Mouse (Mus musculus) brain, adult 2 months (tissue): ENCODE data around the gene Slc2a4.
"Not testable (repeated sequence)": the region's sequence is repeated elsewhere in the genome, so short reads cannot be mapped to it uniquely, and the experiment has no call there.

ENCODE experiments used
- DNase-seq: peaks from one replicate; pipeline ENCODE4 v3.0.0; 2011; ENCODE audit warnings: low read depth, low spot score

Slc2a4 gene

DNA sequence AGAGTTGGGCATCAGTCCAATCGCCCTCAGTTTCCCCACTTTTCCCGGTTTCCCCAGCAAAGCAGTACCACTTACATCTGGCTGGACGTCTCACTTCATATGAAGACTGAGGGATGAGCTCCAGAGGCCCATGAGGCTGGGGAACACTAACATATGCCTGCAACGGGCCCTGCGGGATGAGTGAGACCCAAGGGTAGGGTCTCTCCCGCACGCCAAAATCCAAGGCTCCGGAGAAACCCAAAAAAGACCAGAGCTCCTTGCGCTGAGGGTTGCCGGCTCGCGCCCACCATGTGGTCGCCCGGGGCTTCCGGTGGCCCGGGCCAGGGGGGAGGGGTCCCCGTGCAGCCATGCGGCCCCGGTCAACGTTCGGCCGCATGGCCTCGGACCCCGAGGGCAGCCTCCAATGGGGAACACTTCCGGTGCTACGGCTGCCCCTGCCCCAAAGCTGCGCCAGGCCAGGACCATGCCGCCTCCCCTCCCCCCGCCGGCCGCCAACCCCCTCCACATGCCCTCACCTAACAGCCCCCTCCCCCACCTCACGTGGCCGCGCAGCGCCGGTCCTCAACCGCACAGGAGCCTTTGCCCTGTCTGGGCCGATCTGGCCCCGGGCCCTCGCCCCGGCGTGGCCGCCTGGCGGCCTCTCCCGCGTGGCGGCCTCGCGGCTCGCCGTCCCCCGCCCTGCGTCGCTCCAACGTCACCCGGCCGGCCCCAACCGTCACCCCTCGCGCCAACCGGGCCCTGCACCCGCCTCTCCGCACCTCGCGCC lies 27.5 kb downstream of the Slc2a4 start:
- DNase-seq, result peak; percentile 60

DNA sequence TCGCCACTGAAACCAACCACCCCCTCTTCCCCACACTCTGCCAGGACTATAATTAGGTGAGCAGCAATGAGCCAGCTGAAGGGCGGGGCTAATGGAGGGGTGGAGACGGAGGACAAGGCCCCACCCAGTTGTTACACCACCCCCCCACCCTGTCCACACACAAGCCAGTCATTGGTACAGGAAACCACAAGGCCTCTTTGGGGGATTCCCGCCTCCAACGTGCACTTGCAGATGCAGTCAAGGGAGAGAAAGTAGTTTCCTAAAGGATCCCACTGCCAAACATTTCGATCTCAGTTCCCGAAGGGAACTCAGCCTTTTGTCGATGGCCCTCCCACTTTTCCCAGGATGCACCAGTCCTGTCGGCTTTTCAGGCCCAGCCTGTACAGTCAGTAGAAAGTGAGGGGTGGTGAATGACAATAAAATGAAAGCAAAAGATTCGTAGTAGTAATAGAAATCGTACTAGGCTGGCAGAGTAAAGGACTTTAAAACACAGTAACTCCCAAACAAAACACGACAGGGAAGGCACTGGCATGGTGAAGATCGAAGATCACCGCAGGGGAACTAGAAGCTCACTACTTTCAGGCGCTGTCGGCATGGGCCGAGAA lies 28.2 kb downstream of the Slc2a4 start:
- peak; percentile 77 for DNase-seq

DNA sequence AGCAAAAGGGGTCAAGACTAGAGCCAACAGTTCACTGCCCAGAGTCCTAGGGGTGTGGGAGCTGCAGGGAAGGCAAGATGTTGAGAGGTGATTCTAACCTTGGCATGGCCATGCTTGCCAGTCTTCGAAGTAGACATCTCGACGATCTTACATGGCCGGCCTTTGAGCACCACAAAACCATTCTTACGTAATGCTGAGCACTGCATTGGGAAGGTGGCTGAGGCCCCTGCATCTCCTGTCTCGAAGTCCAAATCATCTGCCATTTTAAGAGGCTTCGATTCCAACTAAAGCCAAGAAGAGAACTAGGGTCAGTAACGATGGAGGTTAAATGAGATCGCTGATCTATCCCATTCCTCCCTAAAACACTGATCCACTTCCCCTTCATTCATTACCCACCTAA lies 28.9 kb downstream of the Slc2a4 start:
- no peak for DNase-seq

DNA sequence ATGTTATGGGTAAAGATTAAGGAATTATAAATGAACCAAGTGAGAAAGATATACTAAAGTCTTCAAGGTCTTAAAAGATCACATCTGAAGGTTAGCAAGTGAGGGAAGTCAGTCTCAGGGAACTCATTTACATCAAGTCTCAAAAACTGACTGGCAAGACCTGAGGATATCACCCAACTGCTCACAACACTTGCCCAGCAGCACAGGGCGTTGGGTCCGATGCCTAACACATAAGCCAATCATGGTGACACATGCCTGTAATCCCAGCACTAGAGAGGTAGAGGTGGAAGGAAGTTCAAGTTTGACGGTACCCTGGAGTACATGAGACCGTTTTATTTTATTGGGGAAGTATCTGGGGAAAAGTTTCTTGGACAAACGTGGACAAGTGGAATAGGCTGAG lies 29.9 kb downstream of the Slc2a4 start:
- DNase-seq, result no peak

DNA sequence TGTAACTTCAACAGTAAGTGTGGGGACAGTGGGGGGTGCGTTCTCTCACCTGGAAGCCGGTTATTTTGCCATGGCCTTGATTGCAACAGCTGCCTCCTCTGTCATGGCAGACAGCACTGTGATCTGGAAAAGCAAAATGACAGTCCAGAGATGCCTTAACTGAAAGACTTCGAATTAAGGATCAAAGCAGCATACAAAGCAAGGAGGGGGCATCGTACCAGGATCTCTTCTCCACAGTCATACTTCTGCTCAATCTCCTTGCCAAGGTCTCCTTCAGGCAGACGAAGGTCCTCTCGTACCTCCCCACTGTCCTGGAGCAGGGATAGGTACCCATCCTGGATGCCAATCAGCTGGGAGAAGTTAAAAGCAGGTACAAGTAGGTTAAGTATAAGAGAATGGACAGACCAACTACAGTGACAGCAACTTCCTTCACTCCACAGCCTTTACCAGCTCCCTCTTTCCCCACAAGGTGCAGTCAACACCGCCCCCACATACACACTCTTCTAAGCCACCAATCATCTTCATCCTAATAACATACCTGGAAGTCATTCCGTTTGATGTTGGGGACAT lies 30.5 kb downstream of the Slc2a4 start:
- DNase-seq, result no peak

DNA sequence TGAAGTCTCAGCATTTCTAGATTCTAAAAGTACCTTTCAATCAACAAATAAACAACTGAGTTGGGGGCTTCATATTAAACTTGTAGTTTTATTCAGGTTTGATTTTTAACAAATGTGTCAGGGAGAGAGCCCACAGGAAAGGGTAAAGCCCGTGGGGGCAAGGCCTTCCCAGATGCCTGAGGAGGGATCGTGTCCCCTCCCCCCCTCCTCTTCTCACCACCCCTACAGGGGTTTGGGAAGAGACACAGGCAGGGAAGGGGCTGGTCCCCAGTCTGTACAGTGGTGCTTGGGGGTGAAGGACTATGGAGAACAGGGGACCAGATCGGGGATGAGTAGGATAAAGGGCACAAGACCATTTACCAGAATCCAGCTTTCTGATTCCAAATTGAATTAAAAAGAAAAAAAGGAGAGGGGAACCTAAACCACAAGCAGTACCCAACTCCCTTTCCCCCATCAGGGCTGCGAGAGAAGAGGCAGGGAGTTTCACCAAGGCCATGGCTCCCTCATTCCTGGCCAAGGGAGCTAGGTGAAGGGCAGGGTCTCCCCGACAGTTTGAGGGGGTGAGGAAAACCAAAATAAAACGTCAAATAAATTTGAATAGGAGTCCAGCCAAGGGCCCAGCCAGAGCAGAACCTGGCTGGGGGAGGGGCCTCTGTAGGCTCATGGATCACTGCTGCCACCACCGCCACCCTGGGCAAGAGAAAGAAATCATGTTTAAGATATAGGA lies 31.2 kb downstream of the Slc2a4 start:
- DNase-seq, result not testable (repeated sequence)

DNA sequence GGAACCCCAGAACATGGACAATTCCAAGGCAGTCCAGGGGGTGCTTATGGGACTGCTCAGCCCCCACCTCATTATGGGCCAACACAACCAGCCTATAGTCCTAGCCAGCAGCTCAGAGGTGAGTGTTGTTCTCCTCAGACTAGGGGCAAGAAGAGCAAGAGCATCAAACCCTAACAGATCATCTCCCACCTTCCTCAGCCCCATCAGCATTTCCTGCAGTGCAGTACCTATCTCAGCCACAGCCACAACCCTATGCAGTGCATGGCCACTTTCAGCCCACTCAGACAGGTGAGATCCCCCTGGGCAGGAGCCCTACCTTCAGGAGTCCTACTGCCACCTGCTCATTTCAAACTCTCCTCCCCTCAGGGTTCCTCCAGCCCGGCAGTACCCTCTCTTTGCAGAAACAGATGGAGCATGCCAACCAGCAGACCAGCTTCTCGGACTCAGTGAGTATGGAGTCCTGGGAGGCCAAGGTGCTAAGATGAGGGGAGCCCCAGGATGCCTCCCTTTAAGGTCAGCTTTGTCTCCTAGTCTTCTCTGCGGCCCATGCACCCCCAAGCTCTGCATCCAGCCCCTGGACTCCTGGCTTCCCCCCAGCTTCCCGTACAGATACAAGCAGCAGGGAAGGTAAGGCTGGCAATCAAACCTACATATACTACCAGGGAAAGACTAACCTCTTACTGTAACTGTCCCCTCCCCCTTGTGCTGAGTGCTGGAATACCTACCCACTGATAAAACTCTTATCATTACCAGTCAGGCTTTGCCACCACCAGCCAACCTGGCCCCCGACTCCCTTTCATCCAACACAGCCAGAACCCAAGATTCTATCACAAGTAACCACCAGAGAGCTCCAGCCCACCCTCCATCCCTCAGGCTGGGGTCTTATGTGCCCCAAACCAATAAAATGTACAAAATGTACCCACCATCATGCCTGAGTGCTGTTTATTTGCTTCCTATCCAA lies 32.0 kb downstream of the Slc2a4 start:
- DNase-seq, result no peak

DNA sequence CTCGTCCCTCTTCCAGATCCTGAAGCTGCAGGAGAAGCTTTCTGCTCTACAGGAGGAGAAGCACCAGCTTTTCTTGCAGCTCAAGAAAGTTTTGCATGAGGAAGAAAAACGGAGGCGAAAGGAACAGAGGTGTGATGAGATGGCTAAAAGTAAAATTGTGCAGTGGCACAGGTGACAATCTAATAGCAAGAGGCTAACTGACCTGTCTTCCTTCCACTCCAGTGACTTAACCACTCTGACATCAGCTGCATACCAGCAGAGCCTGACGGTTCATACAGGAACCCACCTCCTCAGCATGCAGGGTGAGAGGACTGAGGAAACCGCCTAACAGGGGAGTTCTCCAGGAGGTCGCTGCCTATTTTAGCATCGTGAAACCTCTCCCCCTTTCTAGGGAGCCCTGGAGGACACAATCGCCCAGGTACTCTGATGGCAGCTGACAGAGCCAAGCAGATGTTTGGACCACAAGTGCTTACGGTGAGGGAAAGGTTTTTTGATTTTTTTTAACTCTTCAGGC lies 33.0 kb downstream of the Slc2a4 start:
- DNase-seq, result no peak

DNA sequence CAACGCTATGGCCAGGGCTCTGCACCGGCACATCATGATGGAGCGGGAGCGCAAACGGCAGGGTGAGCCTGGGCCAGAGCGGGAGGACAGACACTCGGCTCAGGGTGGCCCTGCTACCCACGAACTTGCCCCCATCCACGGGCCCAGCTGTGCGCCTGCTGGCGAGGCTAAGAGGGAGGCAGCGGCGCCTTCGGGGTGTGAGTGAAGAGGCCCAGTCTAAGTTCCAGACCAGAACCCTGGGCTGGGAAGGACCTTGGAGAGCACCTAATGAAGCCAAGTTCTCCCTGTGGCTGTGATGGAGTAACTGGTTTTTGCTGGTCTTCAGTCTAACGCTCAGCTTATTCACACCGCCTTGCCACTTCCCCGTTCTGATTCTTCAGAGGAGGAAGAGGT lies 33.6 kb downstream of the Slc2a4 start:
- DNase-seq, result no peak

DNA sequence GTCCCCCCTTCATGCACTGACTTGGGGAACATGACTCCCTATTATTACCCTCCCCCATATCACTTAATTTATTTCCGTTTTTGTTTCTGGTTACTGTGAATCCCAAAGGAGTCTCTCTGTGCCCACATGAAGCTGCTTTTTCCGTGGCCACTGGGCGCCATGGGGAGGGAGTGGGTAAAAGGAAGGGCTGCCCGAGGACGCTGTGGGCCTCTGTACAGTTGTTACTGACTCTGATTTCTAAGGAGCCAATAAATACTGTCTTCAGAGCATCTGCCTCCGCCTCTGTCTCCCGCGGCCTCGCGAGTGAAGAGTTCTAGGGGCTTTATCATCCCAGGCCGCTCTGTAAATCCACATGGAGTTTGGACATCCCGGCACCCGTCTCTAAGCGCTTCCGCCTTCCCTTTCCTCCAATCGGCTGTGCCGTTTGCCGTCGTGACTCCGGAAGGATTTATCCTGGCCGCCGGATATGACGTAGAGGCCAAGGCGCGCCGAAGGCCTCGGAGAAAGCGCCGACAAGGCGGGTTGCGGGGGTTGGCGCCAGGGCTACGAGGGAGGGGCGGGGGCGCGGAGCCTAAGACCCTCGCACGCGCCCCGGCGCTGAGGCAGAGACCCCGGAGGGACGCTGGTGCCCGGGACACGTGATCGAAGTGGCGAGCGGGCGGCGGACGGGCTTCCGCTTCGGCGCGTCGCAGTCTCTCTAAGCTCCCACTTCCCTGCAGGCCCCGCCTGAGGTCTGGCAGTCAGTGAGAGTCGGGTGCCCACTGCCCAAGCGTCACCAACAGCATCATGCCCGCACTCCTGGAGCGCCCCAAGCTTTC lies 34.2 kb downstream of the Slc2a4 start, which contains the start of gene Gps2:
Gps2 (plus strand) TSS at position 335 of the 818 bp plus-strand sequence.
- DNase-seq, result peak; percentile 99

DNA sequence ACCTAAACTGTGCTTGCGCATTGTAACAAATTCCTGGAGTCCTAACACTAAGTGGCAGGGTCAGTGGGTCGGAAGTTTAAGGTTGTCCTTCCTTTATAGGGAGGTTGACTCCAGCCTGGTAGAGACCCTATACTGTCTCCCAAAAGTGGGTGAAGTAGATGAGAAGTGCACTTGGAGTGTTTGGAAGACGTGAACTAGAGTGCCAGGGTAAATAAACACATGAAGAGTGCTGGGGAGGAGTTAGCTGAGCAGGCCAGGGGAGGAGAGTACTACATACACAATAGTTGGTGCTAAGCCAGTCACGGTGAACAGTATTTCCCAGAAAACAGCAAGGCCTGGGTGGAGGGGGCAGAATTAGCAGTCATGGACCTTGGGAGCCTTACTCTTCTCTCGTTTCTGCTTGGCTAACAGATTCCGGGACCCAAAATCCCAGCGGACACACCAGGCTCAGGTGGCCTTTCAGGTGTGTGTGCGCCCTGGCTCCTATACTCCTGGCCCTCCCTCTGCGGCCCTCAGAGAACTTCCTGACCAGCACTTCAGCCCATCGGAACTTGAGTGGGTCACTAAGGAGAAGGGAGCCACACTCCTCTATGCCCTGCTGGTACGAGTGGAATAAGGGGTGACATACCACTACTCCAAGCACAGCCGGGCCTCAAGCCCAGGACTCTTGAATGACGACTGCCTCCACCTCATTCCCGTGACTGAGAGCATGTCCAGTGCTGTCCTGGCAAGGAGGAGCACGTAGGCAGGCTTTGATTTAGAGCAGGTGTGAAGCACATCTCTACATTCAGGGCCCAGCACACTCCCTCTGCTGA lies 35.1 kb downstream of the Slc2a4 start:
- DNase-seq, result no peak

DNA sequence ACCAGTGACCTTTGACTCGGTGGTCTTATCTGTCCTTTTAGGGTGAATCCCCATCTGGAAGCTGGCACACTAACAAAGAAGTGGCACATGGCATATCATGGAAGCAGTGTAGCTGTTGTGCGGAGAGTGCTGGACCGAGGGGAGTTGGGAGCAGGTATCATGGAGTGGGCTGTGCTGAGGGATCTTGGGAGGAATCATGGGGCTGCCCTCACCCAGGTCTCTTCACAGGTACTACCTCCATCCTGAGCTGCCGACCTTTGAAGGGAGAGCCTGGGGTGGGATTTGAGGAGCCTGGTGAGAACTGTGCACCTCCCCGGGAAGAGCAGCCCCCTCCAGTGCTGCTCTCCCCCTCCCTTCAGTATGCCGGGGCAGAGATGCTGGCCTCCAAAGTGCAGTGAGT lies 36.3 kb downstream of the Slc2a4 start:
- DNase-seq, result no peak

DNA sequence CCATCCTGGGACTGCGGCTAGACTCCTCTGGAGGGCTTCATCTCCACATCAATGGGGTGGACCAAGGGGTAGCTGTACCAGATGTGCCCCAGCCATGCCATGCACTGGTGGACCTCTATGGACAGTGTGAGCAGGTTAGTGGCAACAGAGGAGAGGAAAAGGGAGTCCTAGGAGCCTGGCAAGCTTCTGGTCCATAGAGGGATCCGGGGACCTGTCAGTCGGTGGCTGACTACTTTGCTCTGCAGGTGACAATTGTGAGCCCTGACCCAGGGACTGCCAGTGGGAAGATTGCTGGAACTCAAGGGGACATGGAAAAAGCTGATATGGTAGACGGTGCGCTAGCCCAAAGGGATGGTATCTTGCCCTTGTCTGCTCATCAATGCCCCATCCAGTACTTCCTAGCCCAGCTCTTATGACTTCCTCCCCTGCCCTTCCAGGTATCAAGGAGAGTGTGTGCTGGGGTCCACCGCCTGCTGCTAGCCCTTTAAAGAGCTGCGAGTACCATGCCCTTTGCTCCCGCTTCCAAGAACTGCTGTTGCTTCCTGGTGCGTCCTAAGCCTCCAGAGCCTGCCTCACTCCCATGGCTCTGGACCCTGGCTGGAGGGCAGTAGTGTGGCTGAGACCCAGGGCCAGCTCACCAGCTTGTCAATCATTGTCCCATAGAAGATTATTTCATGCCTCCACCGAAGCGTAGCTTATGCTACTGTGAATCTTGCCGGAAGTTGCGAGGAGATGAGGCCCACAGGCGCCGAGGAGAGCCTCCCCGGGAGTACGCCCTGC lies 37.0 kb downstream of the Slc2a4 start:
- no peak for DNase-seq

DNA sequence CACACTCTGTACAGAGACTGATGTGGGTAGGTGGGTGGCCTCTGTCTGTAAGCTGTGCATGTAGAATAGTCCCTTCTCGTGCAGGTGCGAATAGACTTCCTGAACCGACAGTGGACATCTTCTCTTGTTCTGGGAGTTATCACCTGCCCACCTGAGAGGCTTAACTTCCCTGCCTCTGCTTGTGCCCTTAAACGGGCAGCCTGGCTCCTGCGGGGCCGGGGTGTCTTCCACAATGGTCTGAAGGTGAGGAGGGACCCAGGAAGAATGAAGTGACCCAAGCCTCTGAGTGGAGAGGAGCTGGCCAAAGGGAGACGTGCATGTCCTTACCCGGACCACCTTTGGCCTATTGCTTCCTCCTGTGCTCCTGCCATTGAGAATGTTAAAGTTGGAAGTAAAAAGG lies 37.8 kb downstream of the Slc2a4 start:
- DNase-seq, result no peak

DNA sequence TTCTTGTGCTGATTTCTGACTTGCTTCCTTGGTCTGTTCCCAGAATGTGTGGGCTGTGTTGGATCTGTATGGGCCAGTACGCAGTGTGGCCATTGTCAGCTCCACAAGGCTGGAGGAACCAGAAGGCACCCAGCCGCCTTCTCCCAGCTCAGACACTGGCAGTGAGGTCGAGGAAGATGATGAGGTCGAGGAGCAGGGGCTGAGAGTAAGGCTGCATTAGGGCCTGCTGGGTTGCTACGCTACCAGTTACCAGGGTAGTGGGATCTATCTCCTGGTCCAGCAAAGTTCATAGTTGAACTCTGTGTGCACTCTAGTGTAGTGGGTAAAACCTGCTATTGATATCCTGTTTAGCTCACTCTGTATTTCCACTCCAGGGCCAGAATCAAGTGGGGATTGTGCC lies 38.8 kb downstream of the Slc2a4 start:
- no peak for DNase-seq

DNA sequence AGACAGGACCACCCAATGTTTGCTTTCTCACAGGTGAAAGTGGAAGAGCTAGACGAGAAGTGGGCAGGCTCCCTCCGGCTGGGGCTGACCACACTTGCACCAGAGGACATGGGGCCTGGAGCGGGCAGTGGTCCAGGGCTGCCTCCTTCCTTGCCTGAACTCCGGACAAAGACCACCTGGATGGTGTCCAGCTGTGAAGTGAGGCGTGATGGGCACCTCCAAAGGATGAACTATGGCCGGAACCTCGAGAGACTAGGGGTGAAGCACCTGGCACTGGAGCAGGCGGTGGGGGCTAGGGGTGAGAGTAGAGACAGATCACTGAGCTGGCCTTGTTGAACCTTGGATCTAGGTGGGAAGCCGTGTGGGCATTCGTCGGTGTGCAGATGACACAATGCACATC lies 39.3 kb downstream of the Slc2a4 start:
- no peak for DNase-seq

DNA sequence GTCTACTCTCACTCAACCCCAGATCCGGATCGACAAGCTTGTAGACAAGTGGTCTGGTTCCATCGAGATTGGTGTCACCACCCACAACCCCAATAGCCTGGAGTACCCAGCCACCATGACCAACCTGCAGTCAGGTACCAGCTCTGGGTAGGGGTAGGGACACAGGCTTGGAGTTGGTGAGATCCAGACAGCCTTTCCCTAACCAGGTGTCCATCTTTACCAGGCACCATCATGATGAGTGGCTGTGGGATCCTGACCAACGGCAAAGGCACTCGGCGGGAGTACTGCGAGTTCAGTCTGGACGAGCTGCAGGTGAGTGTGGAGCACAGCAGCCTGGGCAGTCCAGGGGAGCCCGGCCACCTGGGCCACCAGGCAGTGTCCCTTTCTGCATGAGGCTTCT lies 43.7 kb downstream of the Slc2a4 start:
- DNase-seq, result no peak

DNA sequence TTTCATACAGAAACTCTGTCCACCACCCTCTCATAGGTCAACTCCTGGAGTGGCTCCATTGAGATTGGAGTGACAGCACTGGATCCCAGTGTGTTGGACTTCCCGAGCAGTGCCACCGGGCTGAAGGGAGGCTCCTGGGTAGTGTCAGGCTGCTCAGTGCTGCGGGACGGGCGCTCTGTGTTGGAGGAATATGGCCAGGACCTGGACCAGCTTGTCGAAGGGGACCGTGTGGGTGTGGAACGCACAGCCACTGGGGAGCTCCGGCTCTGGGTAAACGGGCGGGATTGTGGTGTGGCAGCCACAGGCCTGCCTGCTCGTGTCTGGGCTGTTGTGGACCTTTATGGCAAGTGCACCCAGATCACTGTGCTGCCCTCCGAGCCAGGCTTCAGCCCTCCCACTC lies 45.0 kb downstream of the Slc2a4 start:
- no peak for DNase-seq

DNA sequence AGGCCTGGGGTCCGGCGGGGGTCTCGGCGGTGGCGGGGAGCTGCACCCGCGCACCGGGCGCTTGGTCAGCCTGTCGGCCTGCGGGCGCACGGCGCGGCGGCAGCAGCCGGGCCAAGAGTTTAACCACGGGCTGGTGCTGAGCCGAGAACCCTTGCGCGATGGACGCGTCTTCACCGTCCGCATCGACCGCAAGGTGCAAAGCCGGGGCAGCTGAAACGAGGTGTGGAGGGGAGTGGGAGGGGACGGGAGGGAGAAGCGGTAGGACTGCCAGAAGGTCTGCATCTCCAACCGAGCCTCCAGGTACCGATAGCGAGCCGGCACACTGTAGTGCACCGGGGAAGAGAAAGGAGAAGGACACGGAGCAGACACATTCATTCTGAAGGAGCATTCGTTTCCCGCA lies 46.0 kb downstream of the Slc2a4 start:
- DNase-seq, result peak; percentile 31
